Mouse (Mus musculus): ENCODE results near the gene Rap1gap.

Gene Rap1gap

DNA sequence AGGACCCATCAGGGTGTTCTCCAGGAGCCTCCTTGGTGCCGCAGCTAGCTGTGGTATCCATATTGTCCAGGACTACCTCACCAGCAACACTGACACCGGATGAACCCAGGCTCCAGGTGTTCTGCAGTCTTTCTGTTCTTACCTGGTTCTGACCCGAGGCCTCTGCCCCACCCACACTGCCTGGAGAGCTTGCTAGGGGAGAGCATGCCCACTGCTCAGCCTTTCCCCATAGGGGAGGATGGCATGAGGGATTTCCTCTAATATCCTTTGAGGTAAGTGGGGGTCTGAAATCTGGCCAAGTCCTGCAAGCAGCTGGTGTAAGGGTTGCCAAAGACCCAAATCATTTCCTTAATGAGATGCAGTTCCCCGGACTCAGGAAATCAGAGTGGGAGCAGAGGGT lies 1.0 kb upstream of the Rap1gap start:
- no peak for DNase-seq (ENCODE audit: low spot score)

DNA sequence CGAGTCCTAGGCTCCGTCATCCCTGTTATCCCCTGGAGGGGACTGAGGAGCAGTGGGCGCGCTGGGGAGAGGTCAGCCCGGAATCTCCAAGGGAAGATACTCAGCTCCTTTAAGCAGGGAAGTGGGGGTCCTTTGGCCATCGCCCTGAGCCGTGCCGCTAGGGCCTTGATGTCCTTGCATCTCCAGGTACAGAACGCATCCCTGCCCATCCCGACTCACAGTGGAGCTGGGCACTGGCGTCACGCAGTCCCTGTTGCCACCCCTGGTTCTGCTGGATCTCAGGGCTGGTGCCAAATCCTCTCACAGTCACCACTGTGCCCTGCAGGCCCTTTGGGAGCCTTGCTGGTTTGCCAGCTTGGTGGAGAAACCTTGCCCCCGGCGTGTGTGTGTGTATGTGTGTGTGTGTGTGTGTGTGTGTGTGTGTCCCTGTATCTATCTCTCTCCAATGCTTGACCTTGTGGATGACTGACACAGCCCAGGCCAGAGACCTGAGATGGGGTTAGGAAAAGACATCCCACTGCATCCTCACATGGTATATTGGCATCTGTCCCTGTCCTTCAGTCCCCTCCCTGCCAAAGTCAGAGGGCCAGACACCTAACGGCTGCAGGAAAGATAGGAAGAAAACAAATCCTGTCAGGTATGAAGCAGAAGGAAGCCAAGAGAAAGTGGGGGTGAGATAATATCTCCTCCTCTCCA lies 602 bp downstream of the Rap1gap start:
- DNase-seq (ENCODE audit: low spot score): no peak

DNA sequence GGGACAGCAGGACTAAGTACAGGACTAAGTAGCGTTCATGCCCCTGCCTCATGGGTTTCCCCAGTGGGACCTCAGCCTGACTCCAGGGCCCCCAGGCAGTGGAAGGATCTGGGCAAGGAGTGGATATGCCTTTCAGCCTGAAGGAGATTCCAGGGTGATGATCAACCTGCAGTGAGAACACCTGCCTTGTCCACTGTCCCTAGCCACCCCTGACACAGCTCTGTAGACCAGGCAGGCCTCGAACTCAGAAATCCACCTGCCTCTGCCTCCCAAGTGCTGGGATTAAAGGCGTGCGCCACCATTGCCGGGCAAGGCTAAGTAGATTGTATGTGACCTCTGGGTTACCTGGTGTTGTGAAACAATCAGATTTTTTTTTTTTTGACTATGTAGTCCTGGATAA lies 1.3 kb downstream of the Rap1gap start:
- DNase-seq (ENCODE audit: low spot score): no peak

DNA sequence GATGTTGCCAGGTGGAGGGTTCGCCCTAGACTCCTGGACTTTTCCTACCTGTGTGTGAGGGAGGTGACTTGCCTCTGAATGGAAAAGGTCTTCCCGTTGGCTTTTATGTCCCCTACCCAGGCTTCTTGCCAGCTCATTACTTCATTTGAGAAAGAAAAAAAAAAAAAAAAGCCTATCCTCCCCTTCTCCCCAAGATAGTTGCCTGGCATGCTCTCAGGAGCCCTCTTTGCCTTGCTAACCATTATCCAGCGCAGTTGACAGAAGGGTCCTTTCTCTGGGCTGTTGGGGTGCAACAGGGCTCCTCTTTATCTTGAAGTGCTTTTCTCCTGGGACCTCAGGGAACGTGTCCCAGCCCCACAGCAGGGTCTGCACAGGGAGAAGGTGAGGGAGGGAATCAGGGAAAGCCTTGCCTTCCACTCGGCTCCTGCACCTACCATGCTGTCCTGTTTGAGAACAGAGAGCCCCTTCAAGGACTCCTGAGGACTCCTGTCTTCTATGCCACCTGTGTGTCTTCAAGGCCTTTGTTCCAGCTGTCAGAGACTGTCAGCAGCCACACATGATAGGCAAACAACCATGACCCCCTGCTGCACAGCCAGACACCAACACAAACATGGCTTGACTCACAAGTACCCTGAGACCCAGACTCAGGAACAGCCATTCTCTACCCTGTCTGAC lies 1.9 kb downstream of the Rap1gap start:
- DNase-seq (ENCODE audit: low spot score): no peak

DNA sequence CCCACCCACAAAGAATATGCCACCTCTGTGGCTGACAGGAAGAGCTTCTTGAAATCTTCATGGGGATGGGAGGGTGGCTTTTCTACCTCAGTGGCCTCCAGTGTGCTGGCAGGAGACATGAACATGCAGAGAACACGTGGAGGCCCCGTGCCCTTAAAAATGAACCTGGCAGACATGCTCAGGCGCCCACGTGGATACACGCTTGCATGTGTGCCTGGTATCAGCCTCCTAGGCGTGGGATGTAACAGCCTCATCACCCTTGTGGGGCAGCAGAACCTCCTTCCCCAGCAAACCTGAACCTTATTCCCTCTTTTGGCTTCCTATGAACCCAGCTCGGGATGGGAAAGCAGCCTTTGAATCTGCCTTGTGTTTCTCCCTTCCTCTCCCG lies 2.4 kb downstream of the Rap1gap start:
- DNase-seq (ENCODE audit: low spot score): no peak

DNA sequence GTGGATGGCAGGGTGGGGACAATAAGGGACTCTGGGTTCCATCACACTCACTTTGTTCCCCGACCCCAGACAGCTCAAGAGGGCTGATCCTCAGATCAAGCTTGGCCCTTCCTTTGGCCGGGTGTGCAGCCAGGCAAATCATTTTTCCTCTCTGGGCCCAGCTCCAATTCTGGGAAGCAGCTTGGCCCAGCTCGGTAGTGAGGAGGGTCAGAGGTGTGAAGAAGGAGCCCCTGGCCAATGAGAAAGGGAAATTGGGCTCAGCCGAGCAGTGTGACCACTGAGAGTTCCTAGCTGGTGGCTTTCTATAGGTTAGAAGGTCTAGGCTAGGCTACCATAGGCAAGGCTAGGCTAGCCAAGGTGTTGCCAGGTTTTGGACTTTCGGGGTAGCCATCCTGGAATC lies 3.2 kb downstream of the Rap1gap start:
- DNase-seq (ENCODE audit: low spot score): no peak

DNA sequence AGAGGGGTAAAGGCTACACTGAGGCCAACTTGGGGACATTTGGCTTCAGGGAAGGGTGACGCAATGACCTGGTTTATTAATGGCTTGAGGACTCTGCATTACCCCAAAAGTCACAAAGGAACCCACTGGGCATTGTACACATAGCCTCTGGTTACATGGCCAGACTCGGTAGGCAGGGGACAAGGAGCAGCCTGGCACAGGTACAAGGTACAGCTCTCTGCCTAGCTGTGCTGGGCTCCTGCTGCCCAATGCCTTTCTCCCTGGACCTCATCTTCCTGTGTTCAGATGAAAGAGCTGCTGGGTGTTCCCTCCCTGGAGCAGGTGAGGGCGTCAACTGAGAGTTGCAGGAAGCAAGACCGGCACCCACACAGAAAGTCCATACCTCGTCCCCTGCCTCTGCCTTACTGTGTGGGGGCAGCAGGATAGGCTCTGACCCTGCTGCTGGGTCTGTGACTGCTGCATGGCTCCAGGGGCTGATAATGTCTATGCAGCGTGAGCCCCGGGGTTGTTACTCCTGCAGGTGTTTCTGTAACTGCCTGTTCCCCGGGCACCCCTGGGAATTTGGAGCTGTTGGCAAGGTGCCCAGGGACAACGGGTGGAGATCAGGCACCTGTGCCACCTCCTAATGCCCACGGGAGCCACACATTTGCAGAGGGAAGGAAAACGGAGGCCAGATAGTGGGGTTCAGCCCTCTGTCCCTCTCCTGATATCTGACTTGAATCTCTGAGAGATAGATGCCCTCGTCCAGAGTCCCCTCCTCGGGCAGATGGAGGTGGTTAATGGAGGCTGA lies 7.4 kb downstream of the Rap1gap start:
- no peak for DNase-seq (ENCODE audit: low spot score)

DNA sequence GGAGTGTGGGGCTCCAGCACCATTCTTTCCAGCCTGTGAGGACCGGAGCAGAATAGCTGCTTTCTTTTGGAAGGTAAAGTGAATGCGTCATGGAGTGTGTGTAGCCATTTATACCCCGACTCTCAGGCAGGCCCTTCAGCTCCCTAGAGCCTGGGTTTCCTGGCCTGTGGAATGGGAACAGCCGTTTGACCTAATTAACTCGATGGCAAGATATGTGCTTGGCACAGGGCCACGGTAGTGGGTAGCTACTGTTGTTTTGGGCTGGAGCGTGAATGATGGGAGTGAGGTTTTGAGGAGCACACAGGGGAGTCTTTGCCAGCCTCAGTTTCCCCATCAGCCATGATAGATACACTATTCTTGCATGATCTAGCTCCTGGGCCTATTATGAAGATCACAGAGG lies 11.0 kb downstream of the Rap1gap start:
- DNase-seq (ENCODE audit: low spot score): no peak

DNA sequence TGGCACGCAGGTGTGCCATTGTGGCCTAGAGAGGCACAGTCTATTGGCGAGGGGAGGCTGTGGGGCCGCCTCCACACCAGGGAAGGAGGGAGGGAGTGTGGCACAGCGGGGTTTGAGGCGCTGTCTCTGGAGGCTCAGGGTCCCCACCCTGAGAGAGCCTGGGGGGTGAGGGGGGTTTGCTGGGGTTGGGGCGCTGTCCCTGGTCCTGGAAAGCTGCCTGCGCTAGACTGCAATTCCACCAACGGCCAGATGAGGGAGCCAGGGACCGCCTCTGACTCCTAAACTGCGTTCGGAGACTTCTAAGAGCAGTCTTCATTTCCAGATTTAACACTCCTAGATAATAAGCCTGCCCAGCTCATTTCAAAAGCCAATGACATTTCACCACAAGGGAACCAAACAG lies 11.5 kb downstream of the Rap1gap start:
- peak; percentile 81 for DNase-seq (ENCODE audit: low spot score)

DNA sequence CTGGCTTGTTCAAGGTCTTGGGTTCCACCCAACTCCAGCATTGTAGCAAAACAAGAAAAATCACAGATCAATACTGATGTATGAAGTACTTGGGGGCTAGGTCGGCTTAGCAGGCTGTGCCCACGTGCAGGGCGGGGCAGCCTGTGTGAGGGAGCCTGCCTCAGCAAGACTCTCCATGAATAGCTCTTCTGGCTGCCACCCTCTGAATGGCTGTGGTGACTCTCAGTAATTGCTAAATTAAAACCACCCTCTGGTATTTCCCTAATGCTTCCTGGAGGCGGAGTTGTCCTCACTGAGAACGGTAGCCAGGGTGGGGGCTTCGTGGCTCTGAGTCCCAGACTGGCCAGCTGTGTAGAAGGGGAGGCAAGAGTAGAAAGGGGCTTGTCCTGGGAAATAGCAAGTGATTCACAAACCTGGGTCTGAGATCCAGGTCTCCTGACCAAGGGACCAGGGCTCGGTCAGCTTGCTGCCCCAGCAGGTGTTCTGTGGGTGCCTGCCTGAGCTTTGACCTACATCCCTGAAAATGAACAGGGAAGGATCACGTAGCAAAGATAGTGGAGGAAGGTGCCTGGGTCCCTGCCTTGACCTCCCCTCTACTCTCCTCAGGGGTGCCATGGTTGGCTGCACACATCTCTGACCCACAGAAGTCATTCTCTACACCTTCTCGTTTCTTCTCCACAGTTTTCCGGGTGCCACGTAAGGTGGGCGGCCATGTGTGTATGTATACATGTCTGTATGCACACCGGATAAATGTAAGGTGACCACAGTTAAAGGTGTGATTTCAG lies 12.4 kb downstream of the Rap1gap start:
- no peak for DNase-seq (ENCODE audit: low spot score)

DNA sequence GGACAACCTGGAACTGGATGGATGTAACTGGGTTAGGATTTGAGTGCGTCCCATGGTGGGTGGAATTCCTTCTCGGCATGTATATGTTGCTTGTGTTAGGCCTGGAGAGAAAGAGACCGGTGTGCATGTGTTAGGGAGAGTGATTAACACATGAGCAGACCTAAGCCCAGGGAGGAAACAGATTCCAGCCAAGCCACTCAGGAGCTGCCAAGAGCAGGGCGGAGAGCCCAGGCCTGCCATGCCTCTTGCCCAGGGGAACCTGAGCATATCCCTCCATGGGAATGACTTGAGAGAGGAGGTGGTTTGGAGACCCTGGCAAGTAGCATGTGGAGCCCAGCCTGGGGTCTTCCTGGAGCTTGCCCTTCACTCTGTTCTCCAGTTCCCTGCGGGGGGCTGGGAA lies 13.4 kb downstream of the Rap1gap start:
- DNase-seq (ENCODE audit: low spot score): no peak

DNA sequence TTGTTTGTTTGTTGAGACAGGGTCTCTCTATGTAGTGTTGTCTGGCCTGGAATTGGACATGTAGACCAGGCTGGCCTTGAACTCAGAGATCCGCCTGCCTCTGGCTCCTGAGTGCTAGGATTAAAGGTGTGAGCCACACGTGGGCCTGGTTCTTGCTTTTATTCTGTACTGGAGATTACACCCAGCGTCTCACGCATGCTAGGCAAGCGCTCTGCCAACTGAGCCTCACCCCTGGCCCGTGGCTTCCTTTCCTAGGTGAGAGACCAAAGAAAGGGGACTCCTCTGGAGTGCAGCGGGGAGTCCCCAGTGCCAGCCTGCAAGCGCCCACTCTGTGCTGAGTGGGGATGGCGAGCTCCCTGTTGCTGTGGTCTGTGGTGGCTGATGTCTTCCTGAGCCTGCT lies 14.0 kb downstream of the Rap1gap start:
- DNase-seq (ENCODE audit: low spot score): no peak

DNA sequence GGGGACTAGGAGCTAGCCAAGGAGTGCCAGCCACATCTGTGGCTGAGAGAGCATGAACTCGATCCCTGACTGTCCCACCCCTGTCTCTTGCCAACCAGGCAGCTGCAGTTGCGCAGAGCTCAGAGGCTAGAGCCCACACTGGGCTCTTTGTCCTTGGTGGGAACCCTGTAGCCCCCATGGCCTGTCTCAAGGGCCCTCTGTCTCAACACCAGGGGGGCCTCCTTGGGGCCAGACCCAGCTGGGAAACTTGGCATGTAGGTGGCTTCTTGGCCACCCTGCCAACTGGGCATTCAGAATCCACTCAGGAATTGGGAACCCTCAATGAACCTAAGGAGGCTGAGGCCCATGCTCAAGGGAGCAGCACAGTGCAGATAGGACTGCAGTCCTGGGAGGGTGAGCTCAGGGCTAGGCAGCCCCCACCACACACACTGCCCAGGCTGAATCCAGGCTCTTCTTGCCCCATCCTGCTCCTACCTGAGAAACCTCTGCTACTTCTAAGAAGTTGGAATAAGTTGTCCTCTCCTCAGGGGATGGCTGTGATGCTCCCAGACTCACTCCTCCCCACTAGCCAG lies 15.5 kb downstream of the Rap1gap start:
- no peak for DNase-seq (ENCODE audit: low spot score)

DNA sequence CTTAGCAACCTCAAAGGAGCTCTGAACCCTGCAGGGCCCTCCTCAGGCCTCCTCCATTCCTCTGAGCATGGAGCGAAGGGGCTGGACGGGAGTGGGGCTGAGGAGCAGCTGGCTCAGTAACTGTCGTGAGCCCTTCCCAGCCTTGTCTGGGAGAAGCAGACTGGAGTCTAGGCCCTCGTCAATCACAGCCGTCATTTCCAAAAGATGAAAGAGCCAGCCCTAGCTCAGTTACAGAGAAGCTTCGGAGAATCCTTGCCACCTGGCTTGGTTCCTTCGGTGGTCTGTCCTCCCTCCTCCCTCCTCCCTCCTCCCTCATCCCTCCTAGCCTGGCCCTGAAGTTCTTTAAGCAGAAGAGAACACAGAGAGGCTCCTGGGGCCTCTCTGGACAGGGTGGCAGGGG lies 16.2 kb downstream of the Rap1gap start:
- DNase-seq (ENCODE audit: low spot score): no peak

DNA sequence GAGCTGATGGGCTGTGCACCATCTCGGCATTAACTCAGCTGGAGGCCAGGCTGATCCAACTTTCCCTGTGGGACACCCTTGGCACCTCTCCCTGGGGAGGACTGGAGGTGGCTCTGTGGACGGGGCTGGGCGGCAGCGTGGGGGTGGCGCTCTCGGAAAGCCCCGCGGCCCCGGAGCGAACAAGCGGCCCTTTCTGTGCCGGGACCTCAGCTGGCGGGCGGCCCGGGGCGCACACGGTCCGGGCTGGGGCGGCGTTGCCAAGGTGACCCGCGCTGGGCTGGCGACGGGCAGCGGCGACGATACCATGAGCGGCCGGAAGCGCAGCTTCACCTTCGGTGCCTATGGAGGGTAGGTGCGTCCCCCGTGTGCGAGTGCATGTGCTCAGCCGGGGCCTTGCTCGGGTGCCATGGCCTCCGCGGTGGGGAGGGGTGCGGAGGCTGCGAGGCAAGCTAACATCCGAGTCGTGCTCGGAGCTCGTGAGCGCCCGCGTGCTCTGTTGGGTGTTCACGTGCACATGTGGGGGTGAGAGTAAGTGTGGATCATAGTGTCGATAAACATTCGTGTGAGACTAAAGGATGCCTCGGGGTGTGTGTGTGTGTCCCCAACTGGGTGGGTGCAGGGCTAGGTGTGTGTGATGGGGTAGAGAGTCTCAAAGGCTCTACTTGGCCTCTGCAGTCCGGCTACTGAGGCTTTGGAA lies 17.0 kb downstream of the Rap1gap start:
- DNase-seq (ENCODE audit: low spot score): peak; percentile 83

DNA sequence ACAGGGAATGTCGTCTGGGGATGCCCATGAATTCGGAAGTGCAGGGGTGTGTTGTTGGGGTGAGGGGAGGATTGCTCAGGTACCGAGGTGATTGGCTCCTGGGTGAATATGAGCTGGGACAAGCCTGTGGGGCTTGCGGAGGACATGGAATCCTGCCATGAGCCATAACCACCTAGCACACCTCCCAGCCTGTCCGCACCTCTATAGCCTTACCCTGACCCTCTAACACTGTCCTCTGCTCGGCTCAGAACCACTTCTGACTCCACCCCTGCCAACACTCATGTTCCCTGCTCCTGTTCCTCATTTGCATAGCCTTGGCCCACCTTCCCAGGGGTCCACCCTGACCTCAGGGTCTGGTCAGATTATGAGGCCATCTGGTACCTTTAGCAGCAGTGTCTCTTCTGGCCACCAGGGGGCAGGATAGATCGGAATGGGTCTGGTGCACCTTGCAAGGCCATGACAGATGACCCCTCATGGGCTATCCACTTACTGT lies 18.5 kb downstream of the Rap1gap start:
- no peak for DNase-seq (ENCODE audit: low spot score)

DNA sequence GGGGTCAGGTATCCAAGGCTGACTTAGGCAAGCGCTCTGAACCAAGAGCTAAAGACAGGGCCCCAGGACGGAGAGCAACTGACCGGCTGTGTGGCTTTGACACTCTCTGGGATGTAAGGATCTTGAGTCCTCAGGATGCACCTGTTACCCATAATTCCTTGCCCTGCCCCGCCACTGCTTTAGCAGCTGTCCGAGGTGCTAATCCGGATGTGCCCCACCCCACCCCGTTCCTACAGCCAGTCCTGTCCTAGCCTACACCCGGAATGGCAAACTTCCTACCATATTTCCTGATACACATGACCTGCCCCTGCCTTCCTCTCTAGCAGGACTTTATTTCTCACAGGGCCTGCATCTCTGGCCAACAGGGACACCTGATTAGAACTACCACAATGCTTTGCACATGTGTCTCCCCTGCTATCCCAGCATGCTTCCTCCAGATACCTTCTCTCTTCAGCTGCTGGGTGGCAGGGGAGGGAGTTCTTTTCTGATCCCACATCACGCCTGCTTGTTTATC lies 20.4 kb downstream of the Rap1gap start:
- no peak for DNase-seq (ENCODE audit: low spot score)

DNA sequence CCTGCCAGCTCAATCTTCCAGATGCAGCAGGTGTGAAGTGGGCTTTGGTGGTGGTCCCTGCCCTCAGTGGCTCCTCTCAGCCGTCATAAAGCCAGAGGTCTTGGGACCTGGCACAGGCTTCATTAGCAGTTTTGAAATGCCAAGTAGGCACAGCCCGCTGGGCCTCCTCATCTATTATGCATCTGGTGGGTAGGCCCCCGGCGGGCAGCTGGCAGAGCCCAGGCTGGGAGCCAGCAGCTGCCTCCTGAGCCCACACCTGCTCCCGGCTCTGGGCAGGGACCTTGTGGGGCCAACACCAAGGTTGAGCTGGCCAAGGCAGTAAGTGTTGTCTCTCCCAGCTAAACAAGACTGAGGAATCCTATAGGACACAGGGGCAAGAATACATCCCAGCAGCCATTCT lies 21.8 kb downstream of the Rap1gap start:
- no peak for DNase-seq (ENCODE audit: low spot score)

DNA sequence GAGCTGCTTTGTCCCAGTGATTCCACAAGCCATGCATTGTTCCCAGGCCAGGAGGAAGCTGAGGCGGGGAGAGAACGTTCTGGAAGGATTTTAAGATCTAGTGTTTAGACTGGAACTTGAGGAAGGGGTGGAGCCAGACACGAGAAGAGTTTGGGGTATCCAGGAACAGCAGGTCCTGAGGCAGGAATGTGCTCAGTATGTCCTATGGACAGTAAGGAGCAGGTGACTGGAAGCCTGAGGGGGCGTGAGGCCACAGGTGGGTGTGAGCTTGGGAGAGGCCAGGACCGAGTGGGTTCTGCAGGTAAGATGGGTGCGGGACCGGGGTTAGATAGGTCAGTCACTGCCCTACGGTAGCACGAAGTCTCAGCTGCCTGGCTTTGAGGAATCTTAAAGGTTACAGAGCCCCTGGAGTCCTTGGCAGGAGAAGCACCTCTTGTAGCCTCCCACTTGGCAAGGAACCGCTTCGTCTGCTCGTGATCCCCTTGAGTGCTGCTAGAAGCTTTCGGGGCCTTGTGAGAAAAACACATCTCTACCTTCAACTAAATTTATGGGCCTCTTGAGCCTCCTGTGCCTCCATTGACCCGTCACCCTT lies 22.8 kb downstream of the Rap1gap start:
- no peak for DNase-seq (ENCODE audit: low spot score)

DNA sequence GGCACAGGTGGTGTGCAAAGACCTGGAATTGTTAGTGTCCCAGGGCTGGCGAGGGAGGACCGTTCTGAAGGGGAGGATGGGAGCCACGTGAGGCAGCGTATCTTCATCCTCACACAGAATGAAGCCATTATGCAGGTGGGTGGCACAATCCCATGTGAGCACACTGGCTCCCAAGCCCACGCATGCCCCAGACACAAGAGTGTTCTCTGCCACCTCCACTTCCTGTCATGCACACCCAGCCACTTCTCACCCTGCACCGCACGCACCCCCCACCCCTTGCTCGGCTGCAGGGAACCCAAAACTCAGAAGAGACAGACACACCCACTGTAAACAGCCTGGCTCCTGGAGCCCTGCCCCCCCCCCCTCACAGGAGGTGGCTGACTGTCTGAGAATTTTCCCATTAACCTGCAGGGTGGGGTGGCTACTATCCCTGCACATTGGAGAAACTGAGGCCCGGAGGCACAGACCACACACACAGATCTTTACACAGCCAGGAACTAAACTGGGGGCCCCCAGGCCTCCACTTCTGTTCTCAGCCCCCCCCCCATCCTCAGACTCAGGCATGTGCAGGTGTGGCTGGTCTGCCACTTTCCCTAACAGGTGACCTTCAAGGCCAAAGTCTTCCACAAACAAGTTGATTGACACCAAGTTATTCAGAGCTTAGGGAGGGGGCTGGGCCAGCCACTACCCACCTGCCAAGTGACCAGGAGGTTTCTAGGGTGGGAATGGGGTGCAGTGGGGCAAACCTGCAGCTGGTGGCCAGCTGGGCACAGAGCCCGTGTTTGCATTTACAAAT lies 27.8 kb downstream of the Rap1gap start:
- peak; percentile 53 for DNase-seq (ENCODE audit: low spot score)
